Mouse (Mus musculus) testis, adult 2 months (tissue): ENCODE results near the gene Lhpp.

Experiments used
- CTCF ChIP-seq: fragments of 200-500 bp; IDR thresholded peaks from 2 replicates; pipeline ENCODE4 v1.5.1; 2012; ENCODE audit warnings: low read depth, mild to moderate bottlenecking, inconsistent platforms, low read length, moderate library complexity; ENCODE audit not compliant: control insufficient read depth, insufficient read depth, insufficient replicate concordance
- POLR2A ChIP-seq: fragments of 200-500 bp; IDR thresholded peaks from 2 replicates; pipeline ENCODE4 v1.6.1; 2012; ENCODE audit warnings: low read depth, mild to moderate bottlenecking, inconsistent platforms, low read length, moderate library complexity; ENCODE audit not compliant: control insufficient read depth

DNA sequence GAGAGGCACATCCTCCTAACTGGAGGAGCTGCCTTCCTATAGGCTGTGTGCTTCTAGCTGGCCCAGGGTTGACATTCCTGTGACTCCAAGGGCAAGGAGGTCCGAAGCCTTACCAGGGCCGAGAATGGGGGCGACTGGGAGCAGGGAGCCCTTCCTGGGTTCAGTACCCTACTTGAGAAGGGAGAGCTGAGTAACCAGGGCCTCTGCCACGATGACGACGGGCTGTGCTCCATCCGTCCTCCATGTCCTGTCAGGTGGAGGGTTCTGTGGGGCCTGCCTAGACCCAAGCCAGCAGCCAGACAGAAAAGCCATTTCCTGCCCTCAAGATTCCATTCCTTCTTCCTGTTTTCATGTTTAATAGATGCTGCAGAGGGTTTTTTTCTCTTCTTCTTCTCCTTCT is 49.2 kb downstream of the Lhpp start:
- TF ChIP-seq POLR2A (no peak), CTCF (no peak)
